Mouse (Mus musculus): Measurements from ENCODE around the gene Amh. TPM values are rescaled to one million over a fixed set of nuclear protein-coding genes. Genes with fewer than 3 reads are reported as not detected.

The Amh gene
- not detected in 2 replicates for polyA plus RNA-seq (2015; fragmentation: Nextera tagmentation; extraction: Ambion mirVana)

DNA sequence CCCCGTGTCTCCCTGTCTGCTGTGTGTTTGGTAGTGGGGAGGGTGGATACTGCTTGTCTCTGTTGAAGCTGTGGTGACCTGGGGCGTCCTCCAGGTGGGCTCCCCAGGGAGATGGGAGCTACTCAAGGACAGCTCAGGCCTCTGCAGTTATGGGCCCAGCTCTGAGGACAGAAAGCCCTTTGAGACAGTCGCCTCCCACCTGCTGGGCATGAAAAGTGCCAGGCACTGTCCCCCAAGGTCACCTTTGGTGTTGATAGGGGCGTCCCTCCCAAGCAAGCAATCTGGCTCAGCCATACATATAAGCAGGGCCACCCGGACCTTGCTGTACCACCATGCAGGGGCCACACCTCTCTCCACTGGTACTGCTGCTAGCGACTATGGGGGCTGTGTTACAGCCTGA is at the start of gene Amh:
Gene Amh (plus strand): TSS at position 328 of the 400 bp plus-strand sequence.
- H3K9me3 ChIP-seq (ENCODE audit: control insufficient read depth), result no peaks in the 10 kb centered on the region
- H3K36me3 ChIP-seq (ENCODE audit: control insufficient read depth, insufficient read depth), result peaks cover 44% of the 10 kb centered on the region
- H3K27me3 ChIP-seq (replicated peaks; ENCODE audit: control insufficient read depth, insufficient read depth, low read length), result peaks cover 20% of the 10 kb centered on the region
- H3K4me3 ChIP-seq (ENCODE audit: low read depth, low read length), result no peak within 1 kb of the TSS
- no peak within 1 kb of the TSS for H3K4me2 ChIP-seq (replicated peaks; ENCODE audit: low read depth)
- no peak within 1 kb of the TSS for H3K27ac ChIP-seq (ENCODE audit: low read depth, low read length)
- H3K9ac ChIP-seq (ENCODE audit: low read depth, low read length), result no peak within 1 kb of the TSS
- 66% methylated on average over 6 of the region's 6 CpGs for WGBS
- ATAC-seq, result no peak
- TF ChIP-seq CTCF (IDR thresholded peaks at IDR 0.05; ENCODE audit: low read depth), result no peak
- H3K4me1 ChIP-seq (replicated peaks; ENCODE audit: control insufficient read depth, insufficient read depth, low read length), result 0 out of 2 replicates have a peak, but pooled peaks cover 7% of the 10 kb centered on the region

DNA sequence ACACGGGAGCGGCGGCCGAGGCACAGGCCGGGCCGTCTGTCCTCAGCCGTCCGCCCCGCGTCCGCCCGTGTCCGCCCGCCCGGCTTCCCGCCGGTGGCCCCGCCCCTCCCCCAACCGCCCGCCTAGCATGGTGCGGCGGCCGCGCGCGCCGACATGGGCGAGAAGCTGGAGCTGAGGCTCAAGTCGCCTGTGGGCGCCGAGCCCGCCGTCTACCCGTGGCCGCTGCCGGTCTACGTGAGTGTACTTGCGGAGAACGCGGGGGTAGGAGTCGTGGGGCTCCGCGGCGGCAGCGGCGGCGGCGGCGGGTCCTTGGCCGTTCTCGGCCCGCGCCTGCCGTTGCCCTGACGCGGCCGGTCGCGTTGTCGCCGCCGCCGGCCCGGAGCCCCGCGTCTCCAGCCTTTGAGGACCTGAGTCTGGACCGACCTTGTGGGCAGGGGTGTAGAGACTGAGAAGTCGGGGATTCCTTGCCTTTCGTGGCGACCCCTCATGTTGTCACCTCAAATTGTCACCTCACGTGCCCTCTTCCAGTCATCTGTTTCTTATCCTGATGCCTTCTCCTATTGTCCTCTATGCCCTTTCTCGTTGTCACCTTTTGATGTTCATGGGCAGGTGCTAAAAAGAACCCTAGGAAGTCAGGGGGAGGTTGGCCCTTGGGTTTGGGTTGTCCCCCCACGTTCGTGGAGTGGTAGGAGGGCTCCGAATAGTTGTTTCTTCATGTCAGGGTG is 49.6 kb upstream of the Amh start:
- Histone ChIP-seq H3K4me2 (replicated peaks; ENCODE audit: low read depth) (peak overlapping the region; percentile 87), H3K4me1 (replicated peaks; ENCODE audit: control insufficient read depth, insufficient read depth, low read length) (peaks cover 2% of the 10 kb centered on the region), H3K4me3 (ENCODE audit: low read depth, low read length) (peak overlapping the region; percentile 99), H3K27me3 (replicated peaks; ENCODE audit: control insufficient read depth, insufficient read depth, low read length) (no peaks in the 10 kb centered on the region), H3K9ac (ENCODE audit: low read depth, low read length) (peak overlapping the region; percentile 91), H3K36me3 (ENCODE audit: control insufficient read depth, insufficient read depth) (no peaks in the 10 kb centered on the region), H3K9me3 (ENCODE audit: control insufficient read depth) (no peaks in the 10 kb centered on the region), H3K27ac (ENCODE audit: low read depth, low read length) (peak overlapping the region; percentile 82)
- 1% methylated on average over 50 of the region's 75 CpGs for WGBS
- TF ChIP-seq CTCF (IDR thresholded peaks at IDR 0.05; ENCODE audit: low read depth), result no peak
- no peak; the same call in 1 of the 2 replicates for ATAC-seq

DNA sequence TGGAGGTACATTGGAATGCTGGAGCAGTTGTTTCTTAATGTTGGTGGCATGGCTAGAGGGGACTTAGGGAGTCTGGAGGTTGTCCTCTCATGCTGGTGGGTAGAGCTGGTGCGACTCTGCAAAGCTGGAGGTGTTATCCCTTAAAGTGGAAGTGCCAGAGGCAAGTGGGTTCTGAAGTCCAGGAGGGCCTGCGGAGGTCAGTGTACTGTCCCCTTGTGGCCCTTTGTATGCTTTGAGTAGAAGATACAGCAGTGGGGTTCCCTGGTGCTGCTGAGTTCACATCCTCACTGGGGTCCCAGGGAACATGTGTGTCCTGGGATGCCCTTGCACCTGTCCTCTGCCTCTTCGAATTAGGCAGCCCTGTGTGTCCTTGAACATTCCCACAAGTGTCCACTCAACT is 48.9 kb upstream of the Amh start:
- H3K27me3 ChIP-seq (replicated peaks; ENCODE audit: control insufficient read depth, insufficient read depth, low read length), result no peaks in the 10 kb centered on the region
- H3K27ac ChIP-seq (ENCODE audit: low read depth, low read length), result no peak overlapping the region; the same call in 1 of the 2 replicates
- ATAC-seq, result no peak
- peak overlapping the region; percentile 87 for H3K4me2 ChIP-seq (replicated peaks; ENCODE audit: low read depth)
- peak overlapping the region; percentile 99 for H3K4me3 ChIP-seq (ENCODE audit: low read depth, low read length)
- H3K36me3 ChIP-seq (ENCODE audit: control insufficient read depth, insufficient read depth), result no peaks in the 10 kb centered on the region
- no peaks in the 10 kb centered on the region for H3K9me3 ChIP-seq (ENCODE audit: control insufficient read depth)
- peak; percentile 50 for TF ChIP-seq CTCF (IDR thresholded peaks at IDR 0.05; ENCODE audit: low read depth)
- WGBS, result 24% methylated on average over 3 of the region's 3 CpGs
- H3K4me1 ChIP-seq (replicated peaks; ENCODE audit: control insufficient read depth, insufficient read depth, low read length), result peaks cover 6% of the 10 kb centered on the region
- peak overlapping the region; percentile 91 for H3K9ac ChIP-seq (ENCODE audit: low read depth, low read length)

DNA sequence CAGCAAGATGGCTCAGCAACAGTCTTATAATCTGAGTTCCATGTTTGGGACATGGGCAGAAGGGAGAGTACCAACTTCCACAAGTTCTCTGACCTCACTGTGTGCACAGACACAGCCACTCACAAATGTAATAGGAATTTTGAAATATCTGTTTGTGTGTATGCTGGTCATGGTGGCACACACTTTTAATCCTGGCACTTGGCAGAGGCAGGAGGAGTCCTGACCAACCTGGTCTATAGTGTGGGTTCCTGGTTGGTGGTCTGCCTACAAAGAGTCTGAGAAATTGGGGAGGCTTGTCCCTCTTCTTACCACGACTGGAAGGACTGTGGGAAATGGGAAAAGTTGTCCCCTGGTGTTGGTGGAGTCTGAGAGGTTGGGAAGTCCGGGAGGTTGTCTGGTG is 48.5 kb upstream of the Amh start:
- 50% methylated on average over 2 of the region's 2 CpGs for WGBS
- Histone ChIP-seq H3K4me1 (replicated peaks; ENCODE audit: control insufficient read depth, insufficient read depth, low read length) (peaks cover 7% of the 10 kb centered on the region), H3K36me3 (ENCODE audit: control insufficient read depth, insufficient read depth) (no peaks in the 10 kb centered on the region), H3K27me3 (replicated peaks; ENCODE audit: control insufficient read depth, insufficient read depth, low read length) (no peaks in the 10 kb centered on the region), H3K4me2 (replicated peaks; ENCODE audit: low read depth) (peak overlapping the region; percentile 87), H3K4me3 (ENCODE audit: low read depth, low read length) (peak overlapping the region; percentile 99), H3K27ac (ENCODE audit: low read depth, low read length) (no peak overlapping the region), H3K9me3 (ENCODE audit: control insufficient read depth) (no peaks in the 10 kb centered on the region), H3K9ac (ENCODE audit: low read depth, low read length) (peak overlapping the region; percentile 91)
- no peak for TF ChIP-seq CTCF (IDR thresholded peaks at IDR 0.05; ENCODE audit: low read depth)
- ATAC-seq, result no peak

DNA sequence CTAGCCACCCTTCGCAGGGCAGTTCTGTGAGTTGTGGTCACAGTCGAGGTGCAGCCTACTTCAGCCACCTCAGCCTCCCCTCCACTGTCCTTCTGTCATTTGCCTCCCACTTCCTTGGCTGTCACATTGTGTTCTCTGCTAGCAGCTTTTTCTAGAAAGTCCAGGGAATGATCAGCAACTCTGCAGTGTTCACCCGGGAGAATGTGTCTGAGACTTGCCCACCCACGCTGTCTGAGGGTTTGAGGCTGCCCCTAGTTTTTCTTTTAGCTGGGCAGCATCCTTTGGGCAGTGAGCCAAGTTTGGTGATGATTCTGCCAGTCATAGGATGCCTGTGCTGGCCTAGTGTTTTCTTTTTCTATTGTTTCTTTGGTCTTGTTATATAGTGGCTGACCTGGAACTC is 48.1 kb upstream of the Amh start:
- H3K9ac ChIP-seq (ENCODE audit: low read depth, low read length), result 0 out of 2 replicates have a peak overlapping the region, but pooled peaks have one; percentile 7
- ATAC-seq, result no peak
- peak overlapping the region; percentile 87 for H3K4me2 ChIP-seq (replicated peaks; ENCODE audit: low read depth)
- 64% methylated on average over 4 of the region's 4 CpGs for WGBS
- no peak overlapping the region for H3K27ac ChIP-seq (ENCODE audit: low read depth, low read length)
- H3K4me1 ChIP-seq (replicated peaks; ENCODE audit: control insufficient read depth, insufficient read depth, low read length), result peaks cover 7% of the 10 kb centered on the region
- no peaks in the 10 kb centered on the region for H3K9me3 ChIP-seq (ENCODE audit: control insufficient read depth)
- H3K27me3 ChIP-seq (replicated peaks; ENCODE audit: control insufficient read depth, insufficient read depth, low read length), result no peaks in the 10 kb centered on the region
- no peaks in the 10 kb centered on the region for H3K36me3 ChIP-seq (ENCODE audit: control insufficient read depth, insufficient read depth)
- H3K4me3 ChIP-seq (ENCODE audit: low read depth, low read length), result no peak overlapping the region
- TF ChIP-seq CTCF (IDR thresholded peaks at IDR 0.05; ENCODE audit: low read depth), result no peak

DNA sequence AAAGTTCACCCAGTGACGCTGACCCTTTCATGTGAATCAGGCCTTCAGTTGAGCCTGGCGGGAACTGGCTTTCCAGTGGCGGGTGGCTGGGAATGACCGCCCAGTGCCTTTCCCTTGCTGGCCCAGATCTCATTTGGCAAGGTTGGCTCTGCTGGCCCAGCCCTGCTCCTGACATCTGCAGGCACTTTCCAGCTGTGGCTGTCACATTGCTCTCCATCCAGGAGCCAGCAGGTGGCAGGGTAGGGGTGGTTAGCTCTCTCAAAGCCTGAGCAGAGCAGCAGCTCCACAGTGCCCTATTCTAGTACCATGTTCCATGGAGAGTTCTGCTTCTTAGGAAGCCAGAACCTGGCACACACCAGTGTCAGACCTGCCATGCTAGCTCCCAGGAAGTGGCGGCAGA is 47.3 kb upstream of the Amh start:
- no peaks in the 10 kb centered on the region for H3K9me3 ChIP-seq (ENCODE audit: control insufficient read depth)
- WGBS, result 33% methylated on average over 5 of the region's 5 CpGs
- no peaks in the 10 kb centered on the region for H3K27me3 ChIP-seq (replicated peaks; ENCODE audit: control insufficient read depth, insufficient read depth, low read length)
- no peak overlapping the region for H3K4me3 ChIP-seq (ENCODE audit: low read depth, low read length)
- 0 out of 2 replicates have a peak overlapping the region, but pooled peaks have one; percentile 11 for H3K9ac ChIP-seq (ENCODE audit: low read depth, low read length)
- peak overlapping the region; percentile 65; the same call in 1 of the 2 replicates for H3K27ac ChIP-seq (ENCODE audit: low read depth, low read length)
- peaks cover 7% of the 10 kb centered on the region for H3K4me1 ChIP-seq (replicated peaks; ENCODE audit: control insufficient read depth, insufficient read depth, low read length)
- ATAC-seq, result peak; percentile 31
- peak overlapping the region; percentile 27; the same call in 1 of the 2 replicates for H3K4me2 ChIP-seq (replicated peaks; ENCODE audit: low read depth)
- H3K36me3 ChIP-seq (ENCODE audit: control insufficient read depth, insufficient read depth), result no peaks in the 10 kb centered on the region
- peak; percentile 85 for TF ChIP-seq CTCF (IDR thresholded peaks at IDR 0.05; ENCODE audit: low read depth)
